12 mouse cellular contexts compared by ENCODE assay signal in genomic region chr10:75276427-75277013, GRCm38 (mm10).
"Had no signal": no experiment of that assay in that cellular context is flagged by ENCODE, and none has a peak within 500 bp of the region (broad histone marks: within the 10 kb centered on the region; RNA-seq: fewer than 3 reads in every experiment).

No protein-coding gene starts in this region.

- DNase-seq: kidney, adult 2 months; kidney, postnatal 25 days; layer of hippocampus, postnatal 36 days; liver, embryonic 13.5 days; lung, adult 2 months; lung, postnatal 14 days; lung, postnatal 4 days; midbrain, embryonic 14.5 days; right cerebral cortex, postnatal 25 days; spleen, adult 18-20 months; thymus, adult 18-20 months; thymus, postnatal 36 days had no signal
